Mouse (Mus musculus) embryonic facial prominence, embryonic 14.5 days (tissue): ENCODE data around the gene Tpsab1. TPM values are rescaled to one million over a fixed set of nuclear protein-coding genes. Genes with fewer than 3 reads are reported as not detected.

ENCODE experiments used
- ATAC-seq: fragments of 200-750 bp; cut with Nextera tagmentation; 2 replicates; pipeline ENCODE4 v1.8.0; 2017; ENCODE audit warnings: low read depth, moderate number of reproducible peaks, moderate TSS enrichment
- DNase-seq: peaks from one replicate; pipeline ENCODE4 v3.0.0-alpha.2; 2015; ENCODE audit warnings: low spot score
- H3K27ac ChIP-seq: fragments of 300-500 bp; sonication (generic); replicated peaks from 2 replicates; pipeline ENCODE4 v1.5.1; 2014; ENCODE audit warnings: low read depth, mild to moderate bottlenecking, low read length, moderate library complexity
- H3K27me3 ChIP-seq: fragments of 300-500 bp; sonication (generic); replicated peaks from 2 replicates; pipeline ENCODE4 v1.6.1; 2014; ENCODE audit warnings: low read length; ENCODE audit not compliant: control insufficient read depth, insufficient read depth
- H3K36me3 ChIP-seq: fragments of 300-500 bp; sonication (generic); 2 replicates; pipeline ENCODE4 v1.6.1; 2014; ENCODE audit warnings: low read length, mixed read lengths; ENCODE audit not compliant: control insufficient read depth, insufficient read depth
- H3K4me1 ChIP-seq: fragments of 300-500 bp; sonication (generic); 2 replicates; pipeline ENCODE4 v1.6.1; 2014; ENCODE audit warnings: antibody characterized with exemption, low read length; ENCODE audit not compliant: control insufficient read depth, insufficient read depth
- H3K4me2 ChIP-seq: fragments of 300-500 bp; sonication (generic); 2 replicates; pipeline ENCODE4 v1.6.1; 2014; ENCODE audit warnings: low read depth, mild to moderate bottlenecking, low read length, moderate library complexity, mixed read lengths
- H3K4me3 ChIP-seq: fragments of 300-500 bp; sonication (generic); 2 replicates; pipeline ENCODE4 v1.5.1; 2014; ENCODE audit warnings: low read depth, mild to moderate bottlenecking, low read length
- H3K9ac ChIP-seq: fragments of 300-500 bp; sonication (generic); 2 replicates; pipeline ENCODE4 v1.6.1; 2014; ENCODE audit warnings: low read depth, mild to moderate bottlenecking, low read length, moderate library complexity, mixed read lengths
- H3K9me3 ChIP-seq: fragments of 300-500 bp; sonication (generic); 2 replicates; pipeline ENCODE4 v1.6.1; 2016; ENCODE audit warnings: low read length; ENCODE audit not compliant: control insufficient read depth
- WGBS: fragments of 180-500 bp; shearing (Covaris S2); extraction: QIAGEN DNeasy Blood & Tissue Kit; methylation state at CpG from one replicate; pipeline ENCODE4 v1.1.7; 2014; 5-methylcytosine and 5-hydroxymethylcytosine counted together
- polyA plus RNA-seq: library from polyadenylated mRNA; unstranded; fragments of >200 nt; fragmentation: Nextera tagmentation; extraction: Ambion mirVana; gene quantifications from 2 replicates; pipeline ENCODE4 v1.2.1, GENCODE M21; 2014

Tpsab1 gene
- polyA plus RNA-seq, 1 experiment from 2014 or later: 1.0 TPM

GRCm38 (mm10) chr17:25340003-25340402 is 5.4 kb downstream of the Tpsab1 start:
- Histone ChIP-seq H3K4me2 (no peak overlapping the region), H3K27me3 (no peaks in the 10 kb centered on the region), H3K9me3 (no peaks in the 10 kb centered on the region), H3K9ac (no peak overlapping the region), H3K4me1 (no peaks in the 10 kb centered on the region), H3K27ac (no peak overlapping the region), H3K36me3 (no peaks in the 10 kb centered on the region), H3K4me3 (no peak overlapping the region)
- DNase-seq: no peak
- no peak for ATAC-seq
- 83% methylated on average over 6 of the region's 6 CpGs for WGBS

GRCm38 (mm10) chr17:25338218-25338617 is 7.1 kb downstream of the Tpsab1 start:
- no peaks in the 10 kb centered on the region for H3K9me3 ChIP-seq
- no peak overlapping the region for H3K9ac ChIP-seq
- H3K4me1 ChIP-seq: no peaks in the 10 kb centered on the region
- ATAC-seq: no peak
- no peaks in the 10 kb centered on the region for H3K27me3 ChIP-seq
- no peak overlapping the region for H3K4me2 ChIP-seq
- no peaks in the 10 kb centered on the region for H3K36me3 ChIP-seq
- no peak overlapping the region for H3K27ac ChIP-seq
- DNase-seq: no peak
- H3K4me3 ChIP-seq: no peak overlapping the region
- 86% methylated on average over 4 of the region's 4 CpGs for WGBS

- under 1% methylated on average over 8 of the region's 8 CpGs for WGBS
- DNase-seq (peak; percentile 75), ATAC-seq (0 out of 2 replicates have a peak, but pooled peaks have one; percentile 47)
- Histone ChIP-seq H3K27me3 (no peaks in the 10 kb centered on the region), H3K4me1 (no peaks in the 10 kb centered on the region), H3K9me3 (no peaks in the 10 kb centered on the region), H3K36me3 (no peaks in the 10 kb centered on the region), H3K9ac (no peak overlapping the region), H3K27ac (no peak overlapping the region), H3K4me3 (no peak overlapping the region), H3K4me2 (no peak overlapping the region)
Observed at GRCm38 (mm10) chr17:25333943-25334342, 11.4 kb downstream of the Tpsab1 start.

- WGBS: 69% methylated on average over 9 of the region's 9 CpGs
Observed at GRCm38 (mm10) chr17:25332321-25332720, 13.0 kb downstream of the Tpsab1 start.

GRCm38 (mm10) chr17:25322930-25323329 is 22.4 kb downstream of the Tpsab1 start:
- Histone ChIP-seq H3K36me3 (no peaks in the 10 kb centered on the region), H3K9me3 (no peaks in the 10 kb centered on the region), H3K4me2 (no peak overlapping the region), H3K9ac (no peak overlapping the region), H3K27me3 (no peaks in the 10 kb centered on the region), H3K27ac (no peak overlapping the region), H3K4me3 (no peak overlapping the region), H3K4me1 (no peaks in the 10 kb centered on the region)
- ATAC-seq (no peak), DNase-seq (no peak)
- WGBS: 32% methylated on average over 2 of the region's 2 CpGs

More at GRCm38 (mm10) chr17:25332321-25332720, 13.0 kb downstream of the Tpsab1 start:
- DNase-seq: no peak
- H3K9ac ChIP-seq: no peak overlapping the region
- no peaks in the 10 kb centered on the region for H3K36me3 ChIP-seq
- no peak for ATAC-seq
- no peaks in the 10 kb centered on the region for H3K27me3 ChIP-seq
- H3K27ac ChIP-seq: no peak overlapping the region
- no peaks in the 10 kb centered on the region for H3K9me3 ChIP-seq
- no peaks in the 10 kb centered on the region for H3K4me1 ChIP-seq
- no peak overlapping the region for H3K4me2 ChIP-seq
- H3K4me3 ChIP-seq: no peak overlapping the region

- 92% methylated on average over 8 of the region's 8 CpGs for WGBS
- DNase-seq: no peak
- ATAC-seq: no peak
Observed at GRCm38 (mm10) chr17:25320819-25321218, 24.5 kb downstream of the Tpsab1 start.

GRCm38 (mm10) chr17:25318354-25318753 is 27.0 kb downstream of the Tpsab1 start, which contains the start of gene Prss29:
Gene Prss29 (plus strand): TSS chr17:25318654.
- WGBS: 89% methylated on average over 5 of the region's 5 CpGs
- ATAC-seq (no peak), DNase-seq (no peak)
- Histone ChIP-seq H3K36me3 (no peaks in the 10 kb centered on the region), H3K4me3 (no peak within 1 kb of the TSS), H3K27ac (no peak within 1 kb of the TSS), H3K4me2 (no peak within 1 kb of the TSS), H3K9me3 (no peaks in the 10 kb centered on the region), H3K4me1 (no peaks in the 10 kb centered on the region), H3K9ac (no peak within 1 kb of the TSS), H3K27me3 (no peaks in the 10 kb centered on the region)

More at GRCm38 (mm10) chr17:25320819-25321218, 24.5 kb downstream of the Tpsab1 start:
- no peak overlapping the region for H3K4me3 ChIP-seq
- no peaks in the 10 kb centered on the region for H3K36me3 ChIP-seq
- no peaks in the 10 kb centered on the region for H3K4me1 ChIP-seq
- H3K9ac ChIP-seq: no peak overlapping the region
- no peak overlapping the region for H3K4me2 ChIP-seq
- H3K9me3 ChIP-seq: no peaks in the 10 kb centered on the region
- no peaks in the 10 kb centered on the region for H3K27me3 ChIP-seq
- H3K27ac ChIP-seq: no peak overlapping the region

- DNase-seq (no peak), ATAC-seq (no peak)
- H3K9ac ChIP-seq: no peak within 1 kb of the TSS
- H3K27ac ChIP-seq: no peak within 1 kb of the TSS
- 81% methylated on average over 4 of the region's 4 CpGs for WGBS
- no peaks in the 10 kb centered on the region for H3K9me3 ChIP-seq
- H3K4me2 ChIP-seq: no peak within 1 kb of the TSS
- no peak within 1 kb of the TSS for H3K4me3 ChIP-seq
- no peaks in the 10 kb centered on the region for H3K36me3 ChIP-seq
- no peaks in the 10 kb centered on the region for H3K27me3 ChIP-seq
- no peaks in the 10 kb centered on the region for H3K4me1 ChIP-seq
Observed at GRCm38 (mm10) chr17:25308346-25308745, 37.0 kb downstream of the Tpsab1 start, which contains the start of gene Prss28. Gene Prss28 (plus strand): TSS chr17:25308646.

- H3K4me3 ChIP-seq: no peak within 1 kb of the TSS
- no peaks in the 10 kb centered on the region for H3K9me3 ChIP-seq
- H3K4me2 ChIP-seq: no peak within 1 kb of the TSS
- no peaks in the 10 kb centered on the region for H3K27me3 ChIP-seq
- ATAC-seq (no peak), DNase-seq (no peak)
- H3K4me1 ChIP-seq: no peaks in the 10 kb centered on the region
- no peak within 1 kb of the TSS for H3K27ac ChIP-seq
- WGBS: 66% methylated on average over 5 of the region's 5 CpGs
- no peaks in the 10 kb centered on the region for H3K36me3 ChIP-seq
- no peak within 1 kb of the TSS for H3K9ac ChIP-seq
Observed at GRCm38 (mm10) chr17:25298094-25298493, 47.3 kb downstream of the Tpsab1 start, which contains the start of gene Prss34. Gene Prss34 (plus strand): TSS chr17:25298394.
